Mouse (Mus musculus) myocyte (in vitro differentiated cells): Measurements from ENCODE around the gene Pfkfb3. TPM values are rescaled to one million over a fixed set of nuclear protein-coding genes. Genes with fewer than 3 reads are reported as not detected.
A peak's percentile ranks its signal among the peaks of the same experiment; 100 is the strongest.

Experiments used
- H3K27me3 ChIP-seq: one replicate; pipeline ENCODE4 v1.6.1; 2011; ENCODE audit not compliant: control insufficient read depth, insufficient read depth, insufficient read length
- H3K36me3 ChIP-seq: one replicate; pipeline ENCODE4 v1.6.1; 2011; ENCODE audit not compliant: control insufficient read depth, insufficient read depth
- H3K4me2 ChIP-seq: one replicate; pipeline ENCODE4 v1.6.1; 2011; ENCODE audit warnings: low read depth, control low read depth
- H3K4me3 ChIP-seq: one replicate; pipeline ENCODE4 v1.5.1; 2011; ENCODE audit warnings: mild to moderate bottlenecking, control low read depth, moderate library complexity
- H3K79me2 ChIP-seq: one replicate; pipeline ENCODE4 v1.6.1; 2011; ENCODE audit not compliant: control insufficient read depth, insufficient read depth
- H3ac ChIP-seq: one replicate; pipeline ENCODE4 v1.6.1; 2011; ENCODE audit not compliant: control insufficient read depth, insufficient read length
- CEBPB ChIP-seq: IDR thresholded peaks from 2 replicates; pipeline ENCODE4 v1.6.1; 2011; ENCODE audit warnings: mild to moderate bottlenecking, moderate library complexity; ENCODE audit not compliant: poor library complexity, insufficient read depth, severe bottlenecking
- E2F4 ChIP-seq: IDR thresholded peaks from one replicate; pipeline ENCODE4 v1.6.1; 2011; ENCODE audit warnings: mild to moderate bottlenecking, control low read depth, moderate library complexity; ENCODE audit not compliant: insufficient read depth
- MAX ChIP-seq: IDR thresholded peaks from one replicate; pipeline ENCODE4 v1.6.1; 2011; ENCODE audit warnings: low read depth, mild to moderate bottlenecking, control low read depth
- MYOD1 ChIP-seq, 3 experiments: IDR thresholded peaks; one replicate each; pipeline ENCODE4 v1.6.1; 2011; ENCODE audit warnings: control low read depth in 2 of 3, low read depth in 2 of 3, mild to moderate bottlenecking in 2 of 3, moderate library complexity in 1 of 3; ENCODE audit not compliant: insufficient read length in 2 of 3, control insufficient read depth in 1 of 3
- MYOG ChIP-seq, 3 experiments: IDR thresholded peaks; one replicate each; pipeline ENCODE4 v1.6.1; 2011; ENCODE audit warnings: control low read depth in 2 of 3, low read depth in 2 of 3, mild to moderate bottlenecking in 2 of 3; ENCODE audit not compliant: insufficient read length in 2 of 3, control insufficient read depth in 1 of 3, insufficient read depth in 1 of 3
- POLR2A ChIP-seq: IDR thresholded peaks from one replicate; pipeline ENCODE4 v1.6.1; 2011; ENCODE audit warnings: low read depth, mild to moderate bottlenecking, control low read depth, moderate library complexity; ENCODE audit not compliant: insufficient read length
- POLR2AphosphoS2 ChIP-seq: IDR thresholded peaks from one replicate; pipeline ENCODE4 v1.6.1; 2011; ENCODE audit warnings: low read depth, control low read depth; ENCODE audit not compliant: insufficient read length
- REST ChIP-seq: IDR thresholded peaks from one replicate; pipeline ENCODE4 v1.6.1; 2011; ENCODE audit warnings: mild to moderate bottlenecking, control low read depth, moderate library complexity; ENCODE audit not compliant: insufficient read depth, insufficient read length
- SRF ChIP-seq: IDR thresholded peaks from one replicate; pipeline ENCODE4 v1.6.1; 2011; ENCODE audit warnings: low read depth; ENCODE audit not compliant: control insufficient read depth, insufficient read length
- TCF12 ChIP-seq: IDR thresholded peaks from one replicate; pipeline ENCODE4 v1.6.1; 2011; ENCODE audit warnings: mild to moderate bottlenecking, control low read depth; ENCODE audit not compliant: poor library complexity, insufficient read depth, severe bottlenecking
- TCF3 ChIP-seq: IDR thresholded peaks from one replicate; pipeline ENCODE4 v1.6.1; 2011; ENCODE audit warnings: low read depth, control low read depth; ENCODE audit not compliant: insufficient read length
- USF1 ChIP-seq: IDR thresholded peaks from one replicate; pipeline ENCODE4 v1.6.1; 2011; ENCODE audit warnings: low read depth, mild to moderate bottlenecking, control low read depth, moderate library complexity
- polyA plus RNA-seq: library from polyadenylated mRNA; unstranded; fragments of >200 nt; fragmentation: generic; extraction: Trizol; gene quantifications from one replicate; pipeline ENCODE4 v1.2.1, GENCODE M21; 2012; ENCODE audit warnings: missing spikeins

Pfkfb3 gene
- polyA plus RNA-seq, 1 experiment: 2.0 TPM

DNA sequence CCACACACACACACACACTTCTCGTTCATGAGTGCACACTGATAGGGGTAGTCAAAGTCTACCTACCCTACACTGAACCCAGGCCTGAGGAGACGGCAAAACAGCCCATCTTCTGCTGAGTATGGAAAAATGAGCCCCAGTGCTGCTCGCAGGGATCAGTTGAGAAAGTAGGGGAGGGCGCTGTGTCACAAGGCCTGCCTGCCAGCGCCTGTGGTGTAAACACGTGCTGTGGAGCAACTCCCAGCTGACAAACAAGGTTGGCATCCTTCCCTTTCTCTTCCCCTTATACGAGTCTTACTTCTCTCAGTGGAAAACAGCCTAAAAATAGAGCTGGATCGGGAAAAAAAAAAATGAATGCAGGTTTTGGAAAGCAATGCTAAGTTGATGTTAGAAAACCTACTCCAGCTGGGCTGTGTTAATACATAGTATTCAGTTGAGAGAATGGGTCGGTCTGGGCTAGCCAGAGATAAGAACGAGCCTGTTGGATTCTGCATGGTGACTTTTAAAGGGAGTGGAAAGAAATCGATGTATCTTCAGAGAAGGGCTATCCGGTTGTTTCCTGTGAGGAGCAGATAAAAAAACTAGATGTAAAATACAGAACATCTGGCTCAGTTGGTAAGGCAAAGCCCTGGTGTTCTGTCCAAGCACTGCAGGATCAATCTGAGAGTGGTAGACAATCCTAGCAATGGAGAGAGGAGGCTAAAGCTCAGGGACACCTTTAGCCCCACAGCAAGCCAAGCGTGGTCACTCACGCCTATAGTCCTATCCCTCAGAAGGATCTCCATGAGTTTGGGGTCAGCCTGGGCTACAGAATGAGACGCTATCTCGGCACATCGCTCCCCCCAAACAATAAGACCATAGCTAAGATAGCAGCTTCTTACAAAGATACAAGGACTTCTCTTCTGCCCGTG, 40.6 kb downstream of the Pfkfb3 start:
- H3K27me3 ChIP-seq: no peaks in the 10 kb centered on the region
- H3K4me3 ChIP-seq: no peak overlapping the region
- no peaks in the 10 kb centered on the region for H3K36me3 ChIP-seq
- TF ChIP-seq MAX: no peak
- no peak for TF ChIP-seq TCF3
- no peak for TF ChIP-seq TCF12
- no peak for TF ChIP-seq MYOD1 (IDR thresholded peaks at IDR 0.05; ENCODE audit: control insufficient read depth in 1 of 3, insufficient read length in 2 of 3, low read depth in 2 of 3)
- no peak for TF ChIP-seq CEBPB
- TF ChIP-seq USF1: no peak
- TF ChIP-seq REST: no peak
- TF ChIP-seq POLR2AphosphoS2: no peak
- TF ChIP-seq MYOG (IDR thresholded peaks at IDR 0.05; ENCODE audit: control insufficient read depth in 1 of 3, insufficient read depth in 1 of 3, insufficient read length in 2 of 3, low read depth in 2 of 3): no peak
- TF ChIP-seq E2F4: no peak
- H3K4me2 ChIP-seq: no peak overlapping the region
- H3ac ChIP-seq: no peak overlapping the region
- H3K79me2 ChIP-seq: no peaks in the 10 kb centered on the region

DNA sequence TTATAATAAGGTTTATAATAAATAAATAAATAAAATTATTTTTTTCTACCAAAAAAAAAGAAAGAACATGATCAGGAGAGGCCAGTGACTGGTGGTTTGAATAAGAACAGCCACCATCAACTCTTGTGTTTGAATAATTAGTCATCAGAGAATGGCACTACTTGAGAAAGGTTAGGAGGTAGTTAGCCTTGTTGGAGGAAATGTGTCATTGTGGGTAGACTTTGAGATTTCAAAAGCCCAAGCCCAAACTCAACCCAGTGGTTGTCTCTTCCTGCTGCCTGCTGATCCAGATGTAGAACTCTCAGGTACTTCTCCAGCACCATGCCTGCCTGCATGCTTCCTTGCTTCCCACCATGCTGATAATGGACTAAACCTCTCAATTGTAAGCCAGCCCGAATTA, 41.8 kb downstream of the Pfkfb3 start:
- Histone ChIP-seq H3ac (no peak overlapping the region), H3K27me3 (no peaks in the 10 kb centered on the region), H3K4me2 (no peak overlapping the region), H3K4me3 (no peak overlapping the region), H3K36me3 (no peaks in the 10 kb centered on the region), H3K79me2 (no peaks in the 10 kb centered on the region)
- no peak for TF ChIP-seq MYOD1 (IDR thresholded peaks at IDR 0.05; ENCODE audit: control insufficient read depth in 1 of 3, insufficient read length in 2 of 3, low read depth in 2 of 3)
- TF ChIP-seq E2F4: no peak
- TF ChIP-seq CEBPB: no peak
- TF ChIP-seq TCF12: no peak
- no peak for TF ChIP-seq SRF
- TF ChIP-seq USF1: no peak
- TF ChIP-seq MAX: no peak
- no peak for TF ChIP-seq POLR2AphosphoS2
- TF ChIP-seq POLR2A: no peak
- TF ChIP-seq REST: no peak
- no peak for TF ChIP-seq TCF3
- TF ChIP-seq MYOG (IDR thresholded peaks at IDR 0.05; ENCODE audit: control insufficient read depth in 1 of 3, insufficient read depth in 1 of 3, insufficient read length in 2 of 3, low read depth in 2 of 3): no peak

DNA sequence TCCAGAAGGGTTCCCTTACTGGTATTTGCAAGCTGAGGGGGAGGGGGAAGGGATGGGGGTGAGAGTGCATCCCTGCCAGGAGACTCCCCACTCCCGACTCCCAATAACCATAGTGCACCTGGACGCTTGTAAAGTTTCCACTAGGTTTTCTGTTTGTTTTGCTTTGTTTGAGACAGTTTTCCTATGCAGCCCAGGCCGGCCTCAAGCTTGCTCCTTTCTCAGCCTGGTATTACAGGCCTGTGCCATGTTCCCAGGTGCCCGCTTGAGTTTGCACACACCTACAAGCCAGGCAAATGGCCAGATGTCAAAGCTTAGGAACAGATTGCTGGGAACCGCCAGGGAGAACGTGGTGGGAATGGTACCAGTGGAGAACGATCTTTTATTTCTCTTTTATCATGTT, 50.1 kb downstream of the Pfkfb3 start:
- Histone ChIP-seq H3ac (no peak overlapping the region), H3K27me3 (no peaks in the 10 kb centered on the region), H3K79me2 (no peaks in the 10 kb centered on the region), H3K36me3 (no peaks in the 10 kb centered on the region), H3K4me3 (no peak overlapping the region), H3K4me2 (peak overlapping the region; percentile 37)
- no peak for TF ChIP-seq REST
- TF ChIP-seq POLR2AphosphoS2: no peak
- no peak for TF ChIP-seq CEBPB

DNA sequence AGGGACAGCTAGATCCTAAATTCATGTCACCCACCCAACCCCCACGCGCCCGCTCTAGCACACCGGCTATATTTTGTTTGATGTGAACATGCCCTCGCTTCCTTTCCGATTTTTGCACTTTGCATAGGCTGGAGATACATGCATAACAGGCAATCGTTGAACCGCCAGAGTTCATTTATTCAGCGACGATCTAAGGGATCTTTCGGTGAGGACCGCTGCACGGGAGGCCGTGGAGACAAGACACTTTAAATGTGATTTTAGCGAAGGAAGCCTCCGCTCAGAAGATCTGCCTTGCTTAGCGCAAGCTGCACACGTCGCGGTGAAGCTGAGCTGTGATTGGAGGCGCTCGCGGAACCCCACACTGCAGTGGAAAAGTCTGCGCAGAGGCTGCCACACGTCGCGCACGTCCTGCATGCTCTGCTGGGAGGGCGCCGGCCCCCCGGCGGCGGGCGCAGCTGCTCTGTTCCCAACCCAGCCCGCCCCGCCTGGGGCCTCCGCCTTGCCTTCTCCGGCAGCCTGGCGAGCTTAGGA, 50.9 kb downstream of the Pfkfb3 start:
- H3ac ChIP-seq: no peak overlapping the region
- no peaks in the 10 kb centered on the region for H3K79me2 ChIP-seq
- H3K27me3 ChIP-seq: no peaks in the 10 kb centered on the region
- H3K36me3 ChIP-seq: no peaks in the 10 kb centered on the region
- H3K4me2 ChIP-seq: peak overlapping the region; percentile 97
- TF ChIP-seq MYOD1 (IDR thresholded peaks at IDR 0.05; ENCODE audit: control insufficient read depth in 1 of 3, insufficient read length in 2 of 3, low read depth in 2 of 3) (peak in 1 of 3 experiments; percentile 43), POLR2AphosphoS2 (no peak), CEBPB (no peak), SRF (no peak), USF1 (no peak), E2F4 (no peak), TCF12 (no peak), REST (no peak), TCF3 (no peak), MAX (no peak), MYOG (IDR thresholded peaks at IDR 0.05; ENCODE audit: control insufficient read depth in 1 of 3, insufficient read depth in 1 of 3, insufficient read length in 2 of 3, low read depth in 2 of 3) (peak in 1 of 3 experiments; percentile 28), POLR2A (no peak)
- H3K4me3 ChIP-seq: no peak overlapping the region

DNA sequence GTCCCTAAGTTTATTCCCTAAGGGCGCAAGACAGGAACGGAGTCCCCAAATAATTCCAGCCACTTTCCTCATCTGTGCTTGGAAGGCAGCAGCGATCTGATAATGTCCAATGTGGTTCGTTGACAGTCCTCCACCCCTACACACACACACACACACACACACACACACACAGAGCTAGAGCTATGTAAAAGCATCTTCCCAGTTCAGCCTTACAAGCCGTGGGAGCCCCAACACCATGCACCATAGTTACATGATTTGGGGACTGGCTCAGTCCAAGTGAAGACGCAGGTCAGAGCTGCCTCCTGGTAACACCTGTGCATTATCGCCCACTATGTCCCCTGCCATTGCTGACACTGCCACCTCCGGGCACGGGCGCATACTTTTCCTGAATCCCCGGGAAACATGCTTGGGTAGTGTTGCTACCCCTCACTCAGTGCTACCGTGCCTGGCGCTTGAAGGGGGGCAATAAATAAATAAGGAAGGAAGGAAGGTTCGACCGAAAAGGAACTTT, 51.6 kb downstream of the Pfkfb3 start:
- Histone ChIP-seq H3K79me2 (no peaks in the 10 kb centered on the region), H3K4me2 (peak overlapping the region; percentile 97), H3K36me3 (no peaks in the 10 kb centered on the region), H3ac (peak overlapping the region; percentile 11), H3K4me3 (peak overlapping the region; percentile 60), H3K27me3 (no peaks in the 10 kb centered on the region)
- no peak for TF ChIP-seq USF1
- no peak for TF ChIP-seq CEBPB
- no peak for TF ChIP-seq REST
- no peak for TF ChIP-seq SRF
- no peak for TF ChIP-seq TCF12
- no peak for TF ChIP-seq TCF3
- no peak for TF ChIP-seq E2F4
- no peak for TF ChIP-seq POLR2AphosphoS2
- TF ChIP-seq MYOD1 (IDR thresholded peaks at IDR 0.05; ENCODE audit: control insufficient read depth in 1 of 3, insufficient read length in 2 of 3, low read depth in 2 of 3): no peak
- TF ChIP-seq POLR2A: no peak
- no peak for TF ChIP-seq MAX
- no peak for TF ChIP-seq MYOG (IDR thresholded peaks at IDR 0.05; ENCODE audit: control insufficient read depth in 1 of 3, insufficient read depth in 1 of 3, insufficient read length in 2 of 3, low read depth in 2 of 3)
